Mouse (Mus musculus) layer of hippocampus, adult 6 months (tissue): Measurements from ENCODE around the gene Mbtd1. TPM values are rescaled to one million over a fixed set of nuclear protein-coding genes. Genes with fewer than 3 reads are reported as not detected.

Experiments used
- long read RNA-seq, 2 experiments: library from polyadenylated mRNA; unstranded; transcript quantifications; one replicate each; pipeline ENCODE4 v2.0.0; 2019 to 2020
- polyA plus RNA-seq: library from polyadenylated mRNA; unstranded; fragments of <200 nt; fragmentation: Nextera tagmentation; gene quantifications from 2 replicates; pipeline ENCODE4 v1.2.3, GENCODE M21; 2021

Mbtd1 gene
- polyA plus RNA-seq, result 0.98 and 1.3 TPM in 2 replicates
- long read RNA-seq, experiment 1, partial matches to known transcripts, result 0 of 2 reads
- long read RNA-seq, experiment 1, other reads (novel, unspliced or antisense), result 2 of 2 reads
- long read RNA-seq, experiment 2, partial matches to known transcripts, result 0 of 9 reads
- long read RNA-seq, experiment 2, other reads (novel, unspliced or antisense), result 9 of 9 reads

GRCm38 (mm10) chr11:93885572-93886410, at the start of gene Mbtd1, which contains the start of gene Utp18:
Gene Mbtd1, plus strand, starts transcription at chr11:93885852.
Gene Utp18, minus strand, starts transcription at chr11:93885766.

GRCm38 (mm10) chr11:93956159-93956558, 70.5 kb downstream of the Mbtd1 start, which contains the start of gene Nme2:
Gene Nme2, minus strand, starts transcription at chr11:93956259.

GRCm38 (mm10) chr11:93968005-93968847, 82.6 kb downstream of the Mbtd1 start, which contains the start of the genes Gm20390 and Nme1:
Gene Gm20390, minus strand, starts transcription at chr11:93968293.
Gene Nme1, minus strand, starts transcription at chr11:93968521.

GRCm38 (mm10) chr11:93995720-93996305, 110.2 kb downstream of the Mbtd1 start, which contains the start of gene Spag9:
Gene Spag9, plus strand, starts transcription at chr11:93996091.

Other genes with a start within 250 kb of the Mbtd1 start
- gene Utp18, start 86 bp upstream of the Mbtd1 start, polyA plus RNA-seq, result 15.0 and 16.3 TPM in 2 replicates
- 272 and 316 TPM in 2 replicates for gene Nme2, start 70.4 kb downstream of the Mbtd1 start, polyA plus RNA-seq
- gene Gm20390, start 82.4 kb downstream of the Mbtd1 start, polyA plus RNA-seq, result 344 and 378 TPM in 2 replicates
- 229 and 280 TPM in 2 replicates for gene Nme1, start 82.7 kb downstream of the Mbtd1 start, polyA plus RNA-seq
- 49.3 and 61.8 TPM in 2 replicates for gene Spag9, start 110.2 kb downstream of the Mbtd1 start, polyA plus RNA-seq